ENCODE assay signal across 8 mouse cellular contexts in genomic region chr3:98915659-98916058, GRCm38 (mm10). TPM values are rescaled to one million over a fixed set of nuclear protein-coding genes. Genes with fewer than 3 reads are reported as not detected.
DNase-seq lines count a peak whose midpoint lies in the region; ATAC-seq and TF ChIP-seq lines count a peak whose summit lies in the region.

No protein-coding gene starts in this region.

- no peaks in the 10 kb centered on the region for H3K9me3 ChIP-seq in CH12.LX (replicated peaks; ENCODE audit: low read length)

- dilution Hi-C loops in CH12.LX (cut with MboI; ENCODE audit: extremely low pct_ligation_motif_present, extremely low pct_unique_long_range_greater_than_20kb, low sequenced_read_pairs) = no loop called here

- no peaks in the 10 kb centered on the region for H3K79me2 ChIP-seq in CH12.LX (replicated peaks; ENCODE audit: control insufficient read depth, extremely low read depth, insufficient read depth, poor library complexity, severe bottlenecking)

- WGBS in thymus, adult 2 months = 4% methylated on average over 4 of the region's 4 CpGs

- H3K27ac ChIP-seq in CH12.LX (ENCODE audit: insufficient read depth, low read depth) = no peak overlapping the region
- H3K27ac ChIP-seq in thymus, adult 2 months (ENCODE audit: control insufficient read depth, insufficient read depth, low read length) = no peak overlapping the region

- no peaks in the 10 kb centered on the region for H3K4me1 ChIP-seq in CH12.LX (ENCODE audit: control insufficient read depth in 1 of 2, insufficient read depth in 2 of 2)
- H3K4me1 ChIP-seq in thymus, adult 2 months (replicated peaks; ENCODE audit: control insufficient read depth, insufficient read depth, low read length) = no peaks in the 10 kb centered on the region

- H3K9ac ChIP-seq in CH12.LX (ENCODE audit: insufficient read depth, low read depth) = no peak overlapping the region

- no peaks in the 10 kb centered on the region for H3K36me3 ChIP-seq in CH12.LX (replicated peaks in 1 of 2; ENCODE audit: control insufficient read depth in 1 of 2, insufficient read depth in 1 of 2, low read length in 1 of 2)
- H3K36me3 ChIP-seq in thymus, adult 2 months (ENCODE audit: control insufficient read depth, insufficient read depth, low read length) = no peaks in the 10 kb centered on the region

- in situ Hi-C loops in CH12.LX (cut with MboI; ENCODE audit: low pct_ligation_motif_present, low pct_unique_long_range_greater_than_20kb, low sequenced_read_pairs) = no loop called here

- H3K4me3 ChIP-seq in CH12.LX (replicated peaks in 1 of 3; ENCODE audit: low read depth in 2 of 3, low read length in 2 of 3, poor library complexity in 1 of 3) = no peak overlapping the region
- H3K4me3 ChIP-seq in thymus, adult 2 months (ENCODE audit: control insufficient read depth, insufficient read depth, low read length) = no peak overlapping the region

- ATAC-seq in cerebellum, adult (ENCODE audit: insufficient number of reproducible peaks, low FRiP score, low TSS enrichment) = no peak
- ATAC-seq in frontal cortex, adult (ENCODE audit: low TSS enrichment) = peak; percentile 85

- peak; percentile 4 to 19 for DNase-seq in cerebellum, adult 18-20 months
- peak; percentile 63 for DNase-seq in CH12.LX (ENCODE audit: extremely low read depth)
- peak; percentile 34 for DNase-seq in c-Kit-positive CD71-positive TER-119-positive erythroid progenitor cells, embryonic 14.5 days (ENCODE audit: low spot score)
- peak; percentile 13 to 44 for DNase-seq in layer of hippocampus, adult 8-10 months (ENCODE audit: low spot score in 2 of 2)
- DNase-seq in lung, postnatal 4 days = peak; percentile 22 to 36
- peak; percentile 31 for DNase-seq in thymus, adult 2 months

- no peaks in the 10 kb centered on the region for H3K27me3 ChIP-seq in CH12.LX (replicated peaks)
- H3K27me3 ChIP-seq in thymus, adult 2 months (ENCODE audit: control insufficient read depth, insufficient read depth, low read length) = no peaks in the 10 kb centered on the region

- no peak for TF ChIP-seq POLR2A in CH12.LX (IDR thresholded peaks at IDR 0.05; ENCODE audit: low read depth, low read length)
- no peak for TF ChIP-seq POLR2A in thymus, adult 2 months (IDR thresholded peaks at IDR 0.05; ENCODE audit: control insufficient read depth, extremely low read depth, insufficient read depth, low read length, poor library complexity)

- TF ChIP-seq CTCF in CH12.LX (conservative IDR thresholded peaks at IDR 0.05 in 1 of 2, IDR thresholded peaks at IDR 0.05 in 1 of 2; ENCODE audit: low read depth in 2 of 2, low read length in 2 of 2) = peak; percentile 53 to 79; a peak in 3 of 4 replicates
- no peak for TF ChIP-seq CTCF in thymus, adult 2 months (IDR thresholded peaks at IDR 0.05; ENCODE audit: borderline replicate concordance, control insufficient read depth, extremely low read depth, insufficient read depth, low read length, poor library complexity)

- TF ChIP-seq RAD21 in CH12.LX (IDR thresholded peaks at IDR 0.05; ENCODE audit: low read depth, low read length) = peak; percentile 73

- TF ChIP-seq EP300 in CH12.LX (IDR thresholded peaks at IDR 0.05; ENCODE audit: low read length) = no peak

- H3K4me2 ChIP-seq in CH12.LX (ENCODE audit: insufficient read depth, low read depth, poor library complexity, severe bottlenecking) = no peak overlapping the region

TF ChIP-seq in CH12.LX, 34 proteins besides CTCF, POLR2A, EP300 and RAD21:
- TF ChIP-seq ZC3H11A (IDR thresholded peaks at IDR 0.05; ENCODE audit: low read depth, low read length) (0 out of 2 replicates have a peak, but pooled peaks have one; percentile 3), GABPA (IDR thresholded peaks at IDR 0.05; ENCODE audit: insufficient replicate concordance, low read depth, low read length) (no peak), SMC3 (IDR thresholded peaks at IDR 0.05; ENCODE audit: low read depth, low read length) (peak; percentile 76), ELF1 (IDR thresholded peaks at IDR 0.05; ENCODE audit: low read depth, low read length) (0 out of 2 replicates have a peak, but pooled peaks have one; percentile 11), MEF2A (IDR thresholded peaks at IDR 0.05; ENCODE audit: borderline replicate concordance, low read depth, low read length) (no peak), UBTF (IDR thresholded peaks at IDR 0.05; ENCODE audit: low read depth, low read length) (no peak), E2F4 (IDR thresholded peaks at IDR 0.05; ENCODE audit: insufficient replicate concordance, low read depth, low read length) (no peak)
TF ChIP-seq in CH12.LX: peak in this region for 3.

RNA-seq across cellular contexts. Expression of gene Hao2, which starts 22.6 kb away (rescaled TPM):
- total RNA-seq in CH12.LX (2012; rRNA removed) (not detected in 2 replicates), CH12.LX (2014; rRNA removed) (not detected in 2 replicates)
- polyA plus RNA-seq in CH12.LX (2012; ENCODE audit: insufficient read length, low read depth) = not detected in 2 replicates
- total RNA-seq in layer of hippocampus, adult 8-10 months (2022) = not detected
- 0.18 TPM in 1 of 2 replicates, not detected in the other for polyA plus RNA-seq in thymus, adult 2 months (2012; rRNA removed)

RNA-seq across cellular contexts. Expression of gene Hsd3b1, which starts 56.1 kb away (rescaled TPM):
- total RNA-seq in CH12.LX (2012; rRNA removed) = not detected in 2 replicates
- not detected in 2 replicates for total RNA-seq in CH12.LX (2014; rRNA removed)
- polyA plus RNA-seq in CH12.LX (2012; ENCODE audit: insufficient read length, low read depth) = not detected in 2 replicates
- 1 to 10 TPM; 2.6 to 4.4 (median 3.9) TPM for total RNA-seq in layer of hippocampus, adult 8-10 months (2022)
- 0.08 and 0.70 TPM in 2 replicates for polyA plus RNA-seq in thymus, adult 2 months (2012; rRNA removed)

Comparison
In these comparisons a context has a peak if more than half of its experiments do, and no peak if none do; other contexts are left out.
1. DNase-seq: peak in every context shown above with its lines; median percentile 63 in CH12.LX; 34 in c-Kit-positive CD71-positive TER-119-positive erythroid progenitor cells, embryonic 14.5 days; 31 in thymus, adult 2 months; 29 in lung, postnatal 4 days; 28 in layer of hippocampus, adult 8-10 months; 12 in cerebellum, adult 18-20 months.